Mouse (Mus musculus) embryonic fibroblast, embryonic 13.5 days (primary cell): ENCODE results near the gene Rps8.

Experiments used
- CTCF ChIP-seq: IDR thresholded peaks from 2 replicates; pipeline ENCODE4 v1.5.1; 2011; ENCODE audit warnings: mild to moderate bottlenecking, control low read depth, low read length, moderate library complexity, borderline replicate concordance; ENCODE audit not compliant: insufficient read depth
- POLR2A ChIP-seq: IDR thresholded peaks from 2 replicates; pipeline ENCODE4 v1.6.1; 2011; ENCODE audit warnings: low read depth, mild to moderate bottlenecking, control low read depth, low read length, moderate library complexity

DNA sequence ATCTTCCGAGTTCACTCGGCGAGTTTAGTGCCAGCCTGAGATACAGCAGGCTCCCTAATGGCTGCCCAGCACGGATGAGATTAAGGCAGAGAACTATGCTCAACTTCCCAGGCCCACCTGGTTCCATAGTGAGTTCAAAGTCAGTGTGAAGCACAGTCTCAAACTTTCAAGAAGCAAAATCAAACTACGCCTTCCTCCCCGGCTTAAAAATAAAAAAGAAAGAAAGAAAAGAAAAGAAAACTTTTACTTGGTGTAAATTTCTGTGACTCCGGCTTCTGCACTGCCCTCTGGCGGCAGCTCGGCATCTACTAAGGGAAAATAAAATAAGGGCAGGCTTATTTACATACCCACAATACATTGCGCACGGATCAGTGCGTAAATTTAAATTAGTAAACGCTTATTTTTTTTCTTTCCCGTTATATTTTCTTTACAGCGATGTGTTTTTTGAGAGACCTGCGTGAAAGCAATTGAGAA lies 33.4 kb upstream of the Rps8 start:
- TF ChIP-seq POLR2A = no peak
- no peak for TF ChIP-seq CTCF
